Mouse (Mus musculus): ENCODE data around the gene Nrg4.

- no peak for TF ChIP-seq CTCF (IDR thresholded peaks at IDR 0.05; ENCODE audit: low read depth, low read length)
- no peak for TF ChIP-seq POLR2A (IDR thresholded peaks at IDR 0.05; ENCODE audit: extremely low read depth, insufficient read depth, low read length)
These were observed 101.4 kb downstream of the Nrg4 start for GRCm38 (mm10) chr9:55225165-55225737.

All from liver, adult 2 months (tissue).